ENCODE assay signal across 8 mouse cellular contexts in the genomic region with DNA sequence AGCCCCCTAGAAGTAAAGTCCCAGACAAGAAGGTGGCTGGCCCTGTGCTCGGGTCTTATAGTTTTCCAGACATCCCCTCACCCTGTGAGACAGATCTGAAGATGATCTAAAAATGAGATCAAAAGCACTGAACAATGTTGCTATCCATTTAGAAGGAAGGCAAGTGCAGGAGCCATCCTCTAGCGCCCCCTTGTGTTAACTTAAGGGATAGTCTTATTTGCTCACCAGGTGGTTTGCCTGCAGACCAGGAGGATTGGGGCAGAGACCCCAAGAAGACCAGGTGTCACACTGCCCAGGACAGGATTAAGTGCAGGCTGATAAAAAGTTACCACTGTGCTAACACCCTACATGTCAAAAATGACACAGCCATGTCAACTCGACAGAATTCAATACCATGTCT. TPM values are rescaled to one million over a fixed set of nuclear protein-coding genes. Genes with fewer than 3 reads are reported as not detected.
DNase-seq lines count a peak whose midpoint lies in the region; ATAC-seq and TF ChIP-seq lines count a peak whose summit lies in the region.

No protein-coding gene starts in this region.

- H3K4me1 ChIP-seq in intestine, postnatal 0 days (replicated peaks; ENCODE audit: control insufficient read depth, insufficient read depth, low read length) = no peaks in the 10 kb centered on the region
- H3K4me1 ChIP-seq in intestine, embryonic 16.5 days (ENCODE audit: control insufficient read depth, insufficient read depth, low read length) = no peaks in the 10 kb centered on the region
- H3K4me1 ChIP-seq in MEL (ENCODE audit: control insufficient read depth in 1 of 2, insufficient read depth in 2 of 2, low read length in 2 of 2) = no peaks in the 10 kb centered on the region
- no peaks in the 10 kb centered on the region for H3K4me1 ChIP-seq in limb, embryonic 14.5 days (ENCODE audit: control insufficient read depth, insufficient read depth, low read length)
- H3K4me1 ChIP-seq in heart, embryonic 12.5 days (replicated peaks) = no peaks in the 10 kb centered on the region

- TF ChIP-seq CTCF in intestine, postnatal 0 days (IDR thresholded peaks at IDR 0.05; ENCODE audit: low read depth) = peak; percentile 85
- peak; percentile 66 to 94 (median 89) for TF ChIP-seq CTCF in MEL (IDR thresholded peaks at IDR 0.05 in 2 of 3, conservative IDR thresholded peaks at IDR 0.05 in 1 of 3; ENCODE audit: control insufficient read depth in 1 of 3, insufficient read depth in 1 of 3, low read depth in 2 of 3, low read length in 3 of 3, poor library complexity in 1 of 3, severe bottlenecking in 1 of 3)

- no peak overlapping the region for H3K4me2 ChIP-seq in intestine, postnatal 0 days (replicated peaks; ENCODE audit: low read depth)
- no peak overlapping the region for H3K4me2 ChIP-seq in intestine, embryonic 16.5 days (ENCODE audit: low read depth, low read length)
- H3K4me2 ChIP-seq in limb, embryonic 14.5 days (replicated peaks; ENCODE audit: low read depth, low read length, severe bottlenecking) = no peak overlapping the region
- no peak overlapping the region for H3K4me2 ChIP-seq in heart, embryonic 12.5 days

- peak; percentile 82 for TF ChIP-seq RAD21 in MEL (IDR thresholded peaks at IDR 0.05; ENCODE audit: low read depth, low read length)

- H3K4me3 ChIP-seq in intestine, postnatal 0 days (ENCODE audit: low read depth, low read length) = no peak overlapping the region
- H3K4me3 ChIP-seq in intestine, embryonic 16.5 days (ENCODE audit: low read length) = no peak overlapping the region
- H3K4me3 ChIP-seq in MEL (ENCODE audit: control insufficient read depth in 1 of 2, insufficient read depth in 1 of 2, low read depth in 2 of 2, low read length in 2 of 2) = no peak overlapping the region
- no peak overlapping the region for H3K4me3 ChIP-seq in limb, embryonic 14.5 days (replicated peaks; ENCODE audit: low read length)
- H3K4me3 ChIP-seq in heart, embryonic 12.5 days = no peak overlapping the region

- 29% methylated on average over 3 of the region's 3 CpGs for WGBS in intestine, postnatal 0 days
- WGBS in intestine, embryonic 16.5 days = 30% methylated on average over 3 of the region's 3 CpGs
- 30% methylated on average over 3 of the region's 3 CpGs for WGBS in limb, embryonic 14.5 days
- 28% methylated on average over 3 of the region's 3 CpGs for WGBS in heart, embryonic 12.5 days

- TF ChIP-seq POLR2A in MEL (IDR thresholded peaks at IDR 0.05; ENCODE audit: control insufficient read depth in 1 of 2, insufficient read depth in 1 of 2, low read depth in 1 of 2, low read length in 2 of 2, poor library complexity in 1 of 2) = no peak
- TF ChIP-seq POLR2A in limb, embryonic 14.5 days (IDR thresholded peaks at IDR 0.05; ENCODE audit: borderline replicate concordance, extremely low read depth, insufficient read depth, insufficient read length) = no peak

- no peaks in the 10 kb centered on the region for H3K27me3 ChIP-seq in intestine, postnatal 0 days (replicated peaks; ENCODE audit: control insufficient read depth, insufficient read depth, low read length)
- no peaks in the 10 kb centered on the region for H3K27me3 ChIP-seq in intestine, embryonic 16.5 days (replicated peaks; ENCODE audit: control insufficient read depth, insufficient read depth, low read length)
- H3K27me3 ChIP-seq in MEL (ENCODE audit: control insufficient read depth in 1 of 2, insufficient read depth in 2 of 2, low read length in 2 of 2) = no peaks in the 10 kb centered on the region; a peak in 1 of 4 replicates
- no peaks in the 10 kb centered on the region for H3K27me3 ChIP-seq in limb, embryonic 14.5 days (ENCODE audit: control insufficient read depth, insufficient read depth, low read length)
- no peaks in the 10 kb centered on the region for H3K27me3 ChIP-seq in heart, embryonic 12.5 days (replicated peaks)

- no peak for ATAC-seq in intestine, postnatal 0 days
- no peak for ATAC-seq in intestine, embryonic 16.5 days
- no peak for ATAC-seq in limb, embryonic 14.5 days (ENCODE audit: low FRiP score, low read depth)
- no peak for ATAC-seq in heart, embryonic 12.5 days (ENCODE audit: insufficient number of reproducible peaks, low FRiP score)

- TF ChIP-seq EP300 in MEL (IDR thresholded peaks at IDR 0.05; ENCODE audit: low read depth in 1 of 2, low read length in 2 of 2) = no peak

- DNase-seq in A20 (ENCODE audit: low read depth, low spot score) (peak; percentile 63), MEL (ENCODE audit: low read depth, low spot score) (peak; percentile 71)
- peak; percentile 67 to 83 for DNase-seq in cerebellum, postnatal 10 days
- peak; percentile 40 for DNase-seq in limb, embryonic 14.5 days (ENCODE audit: low spot score)
- peak; percentile 19 for DNase-seq in thymus, postnatal 25 days

- H3K9me3 ChIP-seq in intestine, postnatal 0 days (ENCODE audit: control insufficient read depth) = no peaks in the 10 kb centered on the region
- H3K9me3 ChIP-seq in intestine, embryonic 16.5 days (ENCODE audit: control insufficient read depth, low read length) = no peaks in the 10 kb centered on the region
- no peaks in the 10 kb centered on the region for H3K9me3 ChIP-seq in MEL (replicated peaks; ENCODE audit: insufficient read depth, low read length)
- H3K9me3 ChIP-seq in limb, embryonic 14.5 days (ENCODE audit: control insufficient read depth, low read length) = no peaks in the 10 kb centered on the region
- peaks cover 4% of the 10 kb centered on the region; the same call in 1 of the 2 replicates for H3K9me3 ChIP-seq in heart, embryonic 12.5 days (replicated peaks)

- H3K36me3 ChIP-seq in intestine, postnatal 0 days (ENCODE audit: control insufficient read depth, insufficient read depth) = no peaks in the 10 kb centered on the region
- no peaks in the 10 kb centered on the region for H3K36me3 ChIP-seq in intestine, embryonic 16.5 days (ENCODE audit: control insufficient read depth, insufficient read depth, low read length)
- no peaks in the 10 kb centered on the region for H3K36me3 ChIP-seq in MEL (ENCODE audit: control insufficient read depth in 1 of 2, insufficient read depth in 2 of 2, low read length in 2 of 2)
- H3K36me3 ChIP-seq in limb, embryonic 14.5 days (ENCODE audit: control insufficient read depth, insufficient read depth, low read length) = no peaks in the 10 kb centered on the region
- H3K36me3 ChIP-seq in heart, embryonic 12.5 days = no peaks in the 10 kb centered on the region

- H3K9ac ChIP-seq in intestine, postnatal 0 days (ENCODE audit: low read depth, low read length) = no peak overlapping the region
- H3K9ac ChIP-seq in intestine, embryonic 16.5 days (ENCODE audit: low read depth, low read length) = no peak overlapping the region
- H3K9ac ChIP-seq in MEL (ENCODE audit: control insufficient read depth, low read depth, low read length, poor library complexity, severe bottlenecking) = no peak overlapping the region
- H3K9ac ChIP-seq in limb, embryonic 14.5 days (ENCODE audit: low read depth, low read length, severe bottlenecking) = no peak overlapping the region
- no peak overlapping the region for H3K9ac ChIP-seq in heart, embryonic 12.5 days

- no peak overlapping the region for H3K27ac ChIP-seq in intestine, postnatal 0 days (ENCODE audit: low read depth, low read length)
- no peak overlapping the region for H3K27ac ChIP-seq in intestine, embryonic 16.5 days (ENCODE audit: low read length)
- no peak overlapping the region for H3K27ac ChIP-seq in MEL (ENCODE audit: control insufficient read depth, low read depth, low read length)
- H3K27ac ChIP-seq in limb, embryonic 14.5 days (replicated peaks; ENCODE audit: low read depth, low read length) = no peak overlapping the region
- no peak overlapping the region for H3K27ac ChIP-seq in heart, embryonic 12.5 days (ENCODE audit: poor library complexity, severe bottlenecking)

- H3K79me2 ChIP-seq in MEL (ENCODE audit: control insufficient read depth, insufficient read depth, low read length, poor library complexity) = no peaks in the 10 kb centered on the region

TF ChIP-seq in MEL, 35 proteins besides CTCF, POLR2A, EP300 and RAD21:
- TF ChIP-seq ZC3H11A (IDR thresholded peaks at IDR 0.05; ENCODE audit: low read depth, low read length) (peak; percentile 50), MAX (IDR thresholded peaks at IDR 0.05; ENCODE audit: low read length) (no peak), ZKSCAN1 (IDR thresholded peaks at IDR 0.05; ENCODE audit: low read depth, low read length) (no peak), MYB (IDR thresholded peaks at IDR 0.05; ENCODE audit: low read depth, low read length) (no peak), TCF12 (IDR thresholded peaks at IDR 0.05; ENCODE audit: low read depth, low read length) (no peak), RCOR1 (IDR thresholded peaks at IDR 0.05; ENCODE audit: low read depth, low read length) (no peak), UBTF (IDR thresholded peaks at IDR 0.05; ENCODE audit: borderline replicate concordance, insufficient read depth, low read depth, low read length) (no peak), E2F4 (IDR thresholded peaks at IDR 0.05; ENCODE audit: borderline replicate concordance, low read depth, low read length) (no peak), BHLHE40 (IDR thresholded peaks at IDR 0.05; ENCODE audit: borderline replicate concordance, low read depth, low read length) (peak; percentile 49; the same call in 1 of the 2 replicates), SMC3 (IDR thresholded peaks at IDR 0.05; ENCODE audit: low read depth, low read length) (peak; percentile 74), JUND (IDR thresholded peaks at IDR 0.05; ENCODE audit: low read depth, low read length) (no peak), USF1 (IDR thresholded peaks at IDR 0.05; ENCODE audit: low read depth, low read length) (no peak), ELF1 (IDR thresholded peaks at IDR 0.05; ENCODE audit: low read depth, low read length) (no peak)

RNA-seq across cellular contexts. Expression of a gene that starts 58.3 kb away (rescaled TPM):
- polyA plus RNA-seq in intestine, postnatal 0 days (2015; fragmentation: Nextera tagmentation; extraction: Ambion mirVana) = 1.9 TPM in 2 replicates
- 0.28 and 0.45 TPM in 2 replicates for polyA plus RNA-seq in intestine, embryonic 16.5 days (2015; fragmentation: Nextera tagmentation; extraction: Ambion mirVana)
- total RNA-seq in MEL (2012; rRNA removed) = not detected in 2 replicates
- under 1 TPM in 1 of 2 experiments, not detected in 1; 0.04 TPM for polyA plus RNA-seq in MEL (2012; ENCODE audit: insufficient read depth in 1 of 2, insufficient read length in 2 of 2, low read depth in 1 of 2, low replicate concordance in 2 of 2, missing spikeins in 1 of 2)
- 0.77 and 0.86 TPM in 2 replicates for polyA plus RNA-seq in limb, embryonic 14.5 days (2012; rRNA removed)
- polyA plus RNA-seq in limb, embryonic 14.5 days (2014; fragmentation: Nextera tagmentation; extraction: Ambion mirVana) = 1.3 and 1.5 TPM in 2 replicates
- polyA plus RNA-seq in heart, embryonic 12.5 days (2016; fragmentation: Nextera tagmentation; extraction: Ambion mirVana) = 0.32 TPM in 2 replicates

Comparison
In these comparisons a context has a peak if more than half of its experiments do, and no peak if none do; other contexts are left out.
1. DNase-seq: peak in every context shown above with its lines; median percentile 75 in cerebellum, postnatal 10 days; 71 in MEL; 63 in A20; 40 in limb, embryonic 14.5 days; 19 in thymus, postnatal 25 days.